Mouse (Mus musculus) inflammation-experienced regulatory T-cells, adult 16 weeks (primary cell): ENCODE measurements around the gene Hmg20a. TPM values are rescaled to one million over a fixed set of nuclear protein-coding genes. Genes with fewer than 3 reads are reported as not detected.

Source experiments
- polyA plus RNA-seq: library from polyadenylated mRNA; unstranded; fragments of 100-300 nt; shearing (Covaris generic); gene quantifications from one replicate; pipeline ENCODE4 v1.2.1, GENCODE M21; 2017

The Hmg20a gene
- 76.6 TPM for polyA plus RNA-seq

DNA sequence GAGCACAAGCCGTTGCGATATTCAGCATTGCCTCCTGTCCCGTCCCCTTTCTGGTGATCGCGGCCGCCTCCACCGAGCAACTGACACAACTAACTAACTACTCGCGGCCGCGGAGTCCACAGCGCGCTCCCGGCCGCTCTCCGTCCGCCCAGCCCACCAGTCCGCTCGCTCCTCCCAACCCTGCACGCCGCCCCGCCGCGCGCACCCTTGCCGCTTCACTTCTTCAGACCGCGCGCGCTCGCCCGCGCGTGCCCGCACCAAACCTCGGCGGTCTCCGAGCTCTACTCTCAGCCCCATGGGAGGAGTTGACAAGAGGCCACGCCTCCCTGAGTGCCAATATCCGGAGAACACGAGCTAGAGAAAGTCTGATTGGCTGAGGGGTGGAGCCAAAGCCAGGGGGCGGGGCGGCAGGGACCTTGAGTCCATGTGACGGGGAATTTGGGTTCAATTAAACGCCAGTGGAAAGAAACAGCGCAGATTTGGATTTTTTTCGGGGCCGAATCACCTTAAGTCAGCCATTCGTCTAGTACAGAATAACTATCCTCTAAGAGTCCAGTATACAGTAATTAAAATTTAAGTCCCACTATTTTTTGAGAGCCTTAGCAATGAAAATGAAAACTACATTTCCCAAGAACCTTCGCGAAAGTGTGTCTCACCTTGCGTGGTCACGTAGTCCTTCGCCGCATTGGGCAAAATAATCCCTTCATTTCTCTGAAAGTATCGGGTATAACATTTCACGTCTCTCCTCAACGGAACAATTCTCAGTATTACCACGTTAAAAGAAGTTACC is at the start of gene Hmg20a, which contains the start of gene Peak1:
Gene Hmg20a (plus strand): TSS at position 662 of the 790 bp plus-strand sequence.
Gene Peak1 (minus strand): TSS at position 120 of the 790 bp plus-strand sequence.

Other genes starting within 250 kb of the Hmg20a start
- 48.9 TPM for gene Peak1, start 542 bp upstream of the Hmg20a start, polyA plus RNA-seq